Mouse (Mus musculus): ENCODE measurements around the gene Apoc1.

GRCm38 (mm10) chr7:19701069-19701761, 8.8 kb upstream of the Apoc1 start:
- TF ChIP-seq CTCF (IDR thresholded peaks at IDR 0.05; ENCODE audit: borderline replicate concordance, insufficient read depth, low read length) (peak; percentile 41; the same call in 1 of the 2 replicates), POLR2A (IDR thresholded peaks at IDR 0.05; ENCODE audit: low read depth, low read length) (no peak)
